ENCODE assay signal across 30 mouse cellular contexts in genomic region chr7:118498984-118499783, GRCm38 (mm10). TPM values are rescaled to one million over a fixed set of nuclear protein-coding genes. Genes with fewer than 3 reads are reported as not detected.
DNase-seq lines count a peak whose midpoint lies in the region; ATAC-seq and TF ChIP-seq lines count a peak whose summit lies in the region.
"Had no signal": no experiment of that assay in that cellular context is flagged by ENCODE, and none has a peak within 500 bp of the region (broad histone marks: within the 10 kb centered on the region; RNA-seq: fewer than 3 reads in every experiment).

No protein-coding gene starts in this region.

- H3K36me3 ChIP-seq in lung, postnatal 0 days (ENCODE audit: insufficient read depth, low read length), result no peaks in the 10 kb centered on the region
- H3K36me3 ChIP-seq in stomach, postnatal 0 days (ENCODE audit: control insufficient read depth, insufficient read depth, low read length), result no peaks in the 10 kb centered on the region
- H3K36me3 ChIP-seq: hindbrain, embryonic 13.5 days; midbrain, embryonic 10.5 days; midbrain, embryonic 15.5 days; neural tube, embryonic 12.5 days had no signal

- DNase-seq in gastrocnemius, adult 2 months, result no peak
- DNase-seq in gastrocnemius, adult 18-20 months (ENCODE audit: low spot score), result no peak
- peak; percentile 37 for DNase-seq in lung, postnatal 0 days (ENCODE audit: low spot score)
- no peak for DNase-seq in lung, postnatal 4 days
- DNase-seq in stomach, postnatal 0 days (ENCODE audit: low spot score), result peak; percentile 55
- DNase-seq in cerebellum, adult 11 months, result no peak
- DNase-seq in kidney, postnatal 4 days, result no peak
- DNase-seq: adrenal gland, adult 2 months; adrenal gland, postnatal 36 days; cerebellum, adult 8-10 months; cerebellum, postnatal 25 days; gastrocnemius, postnatal 10 days; heart, postnatal 4 days; kidney, adult 8-10 months; kidney, postnatal 14 days; liver; lung, adult 2 months; lung, postnatal 36 days; right cerebral cortex, adult 18-20 months; thymus, adult 2 months had no signal

- peak overlapping the region; percentile 61; the same call in 1 of the 2 replicates for H3K27ac ChIP-seq in gastrocnemius, adult 2 months
- H3K27ac ChIP-seq in lung, postnatal 0 days (ENCODE audit: low read length), result no peak overlapping the region
- H3K27ac ChIP-seq in stomach, postnatal 0 days (replicated peaks), result peak overlapping the region; percentile 63
- H3K27ac ChIP-seq: hindbrain, embryonic 13.5 days; liver, embryonic 14.5 days; midbrain, embryonic 10.5 days; midbrain, embryonic 15.5 days; neural tube, embryonic 12.5 days had no signal

- H3K9ac ChIP-seq in lung, postnatal 0 days (replicated peaks; ENCODE audit: low read depth), result no peak overlapping the region
- no peak overlapping the region for H3K9ac ChIP-seq in stomach, postnatal 0 days (ENCODE audit: low read length)
- H3K9ac ChIP-seq: hindbrain, embryonic 13.5 days; liver, embryonic 14.5 days; midbrain, embryonic 15.5 days; neural tube, embryonic 12.5 days had no signal

- no peak overlapping the region for H3K4me2 ChIP-seq in lung, postnatal 0 days (replicated peaks; ENCODE audit: low read depth, low read length)
- no peak overlapping the region for H3K4me2 ChIP-seq in stomach, postnatal 0 days (replicated peaks; ENCODE audit: low read depth)
- H3K4me2 ChIP-seq: heart, embryonic 11.5 days; hindbrain, embryonic 13.5 days; midbrain, embryonic 15.5 days; neural tube, embryonic 12.5 days had no signal

- intact Hi-C loops in gastrocnemius, adult 2 months (cut with DNase I), result loop anchor here (5.0 kb wide), 1 partner anchor 52 kb away; the partner anchor contains the start of gene Syt17

- no peaks in the 10 kb centered on the region for H3K9me3 ChIP-seq in lung, postnatal 0 days (ENCODE audit: low read length)
- H3K9me3 ChIP-seq in stomach, postnatal 0 days (ENCODE audit: control insufficient read depth, low read length), result no peaks in the 10 kb centered on the region
- H3K9me3 ChIP-seq: midbrain, embryonic 10.5 days; midbrain, embryonic 15.5 days had no signal

- H3K4me1 ChIP-seq in lung, postnatal 0 days (ENCODE audit: insufficient read depth, low read depth, low read length), result no peaks in the 10 kb centered on the region
- H3K4me1 ChIP-seq in stomach, postnatal 0 days (replicated peaks; ENCODE audit: control insufficient read depth, insufficient read depth), result no peaks in the 10 kb centered on the region
- H3K4me1 ChIP-seq: hindbrain, embryonic 13.5 days; midbrain, embryonic 10.5 days; midbrain, embryonic 15.5 days; neural tube, embryonic 12.5 days had no signal

- no peak overlapping the region for H3K4me3 ChIP-seq in gastrocnemius, adult 2 months
- H3K4me3 ChIP-seq in lung, postnatal 0 days (ENCODE audit: low read depth, low read length), result no peak overlapping the region
- no peak overlapping the region for H3K4me3 ChIP-seq in stomach, postnatal 0 days (ENCODE audit: low read depth, low read length)
- H3K4me3 ChIP-seq: hindbrain, embryonic 13.5 days; midbrain, embryonic 10.5 days; midbrain, embryonic 15.5 days; neural tube, embryonic 12.5 days had no signal

- WGBS in lung, postnatal 0 days, result 70% methylated on average over 12 of the region's 12 CpGs
- 63% methylated on average over 12 of the region's 12 CpGs for WGBS in stomach, postnatal 0 days

- no peak for TF ChIP-seq CTCF in gastrocnemius, adult 2 months (IDR thresholded peaks at IDR 0.05)
- TF ChIP-seq CTCF in lung, postnatal 0 days (IDR thresholded peaks at IDR 0.05), result no peak
- TF ChIP-seq CTCF in stomach, postnatal 0 days (IDR thresholded peaks at IDR 0.05; ENCODE audit: low read depth), result no peak

- ATAC-seq in lung, postnatal 0 days, result peak; percentile 76
- ATAC-seq in megakaryocyte progenitor cell, adult 5-6 weeks (replicated peaks; ENCODE audit: poor library complexity), result peak; percentile 20
- peak; percentile 63 for ATAC-seq in stomach, postnatal 0 days (ENCODE audit: low FRiP score, low TSS enrichment)
- ATAC-seq: activated CD4-positive, CD25-positive, alpha-beta regulatory T cell, adult 4 months; forebrain, embryonic 14.5 days; midbrain, embryonic 15.5 days had no signal

- no peaks in the 10 kb centered on the region for H3K27me3 ChIP-seq in lung, postnatal 0 days (replicated peaks; ENCODE audit: insufficient read depth, low read length)
- H3K27me3 ChIP-seq in stomach, postnatal 0 days (ENCODE audit: control insufficient read depth, insufficient read depth, low read length), result no peaks in the 10 kb centered on the region
- H3K27me3 ChIP-seq: CH12.LX; midbrain, embryonic 15.5 days; neural tube, embryonic 12.5 days had no signal

- 0 out of 2 replicates have a peak, but pooled peaks have one; percentile 37 for TF ChIP-seq EP300 in lung, postnatal 0 days (IDR thresholded peaks at IDR 0.05)
- TF ChIP-seq EP300 in stomach, postnatal 0 days (optimal IDR thresholded peaks at IDR 0.05), result no peak

RNA-seq across cellular contexts. Expression of gene Itpripl2, which starts 7.4 kb away (rescaled TPM):
- 1 to 10 TPM; 6.3 to 9.9 TPM for total RNA-seq in gastrocnemius, adult 2 months (2021)
- 1 to 10 TPM; 5.2 to 8.2 TPM for total RNA-seq in gastrocnemius, adult 18-20 months (2021)
- 14.5 and 16.2 TPM in 2 replicates for polyA plus RNA-seq in lung, postnatal 0 days (2015; fragmentation: Nextera tagmentation; extraction: Ambion mirVana)
- 7.2 and 10.1 TPM in 2 replicates for total RNA-seq in megakaryocyte progenitor cell, adult 5-6 weeks (2015)
- total RNA-seq in megakaryocyte progenitor cell, adult 5-6 weeks (2017), result 15.2 and 17.6 TPM in 2 replicates
- 6.1 and 6.7 TPM in 2 replicates for polyA plus RNA-seq in stomach, postnatal 0 days (2015; fragmentation: Nextera tagmentation; extraction: Ambion mirVana)
- total RNA-seq: CH12.LX had no signal

RNA-seq across cellular contexts. Expression of gene Coq7, which starts 34.0 kb away (rescaled TPM):
- total RNA-seq in gastrocnemius, adult 2 months (2021), result 10 to 100 TPM; 46.0 to 75.6 TPM
- 10 to 100 TPM; 46.4 to 57.7 TPM for total RNA-seq in gastrocnemius, adult 18-20 months (2021)
- polyA plus RNA-seq in lung, postnatal 0 days (2015; fragmentation: Nextera tagmentation; extraction: Ambion mirVana), result 68.5 and 88.6 TPM in 2 replicates
- total RNA-seq in megakaryocyte progenitor cell, adult 5-6 weeks (2015), result 32.5 and 36.9 TPM in 2 replicates
- 32.6 and 39.1 TPM in 2 replicates for total RNA-seq in megakaryocyte progenitor cell, adult 5-6 weeks (2017)
- 83.6 and 86.9 TPM in 2 replicates for polyA plus RNA-seq in stomach, postnatal 0 days (2015; fragmentation: Nextera tagmentation; extraction: Ambion mirVana)

RNA-seq across cellular contexts. Expression of gene Syt17, which starts 51.2 kb away (rescaled TPM):
- total RNA-seq in gastrocnemius, adult 2 months (2021), result under 1 TPM; 0.41 to 0.61 TPM
- total RNA-seq in gastrocnemius, adult 18-20 months (2021), result under 1 TPM; 0.25 to 0.52 TPM
- 4.3 and 4.4 TPM in 2 replicates for polyA plus RNA-seq in lung, postnatal 0 days (2015; fragmentation: Nextera tagmentation; extraction: Ambion mirVana)
- total RNA-seq in megakaryocyte progenitor cell, adult 5-6 weeks (2015), result not detected in 2 replicates
- not detected in 2 replicates for total RNA-seq in megakaryocyte progenitor cell, adult 5-6 weeks (2017)
- 3.3 and 3.8 TPM in 2 replicates for polyA plus RNA-seq in stomach, postnatal 0 days (2015; fragmentation: Nextera tagmentation; extraction: Ambion mirVana)
- total RNA-seq: CH12.LX had no signal

Comparison
In these comparisons a context has a peak if more than half of its experiments do, and no peak if none do; other contexts are left out.
1. DNase-seq: peak in lung, postnatal 0 days (single experiment) and stomach, postnatal 0 days (single experiment); none in gastrocnemius, adult 2 months (single experiment), gastrocnemius, adult 18-20 months (single experiment), lung, postnatal 4 days (0 of 2), cerebellum, adult 11 months (single experiment) and kidney, postnatal 4 days (0 of 2).
2. ATAC-seq: peak in every context shown above with its lines; median percentile 76 in lung, postnatal 0 days; 63 in stomach, postnatal 0 days; 20 in megakaryocyte progenitor cell, adult 5-6 weeks.